Comparison of ENCODE assay signal across 11 mouse cellular contexts in the genomic region with DNA sequence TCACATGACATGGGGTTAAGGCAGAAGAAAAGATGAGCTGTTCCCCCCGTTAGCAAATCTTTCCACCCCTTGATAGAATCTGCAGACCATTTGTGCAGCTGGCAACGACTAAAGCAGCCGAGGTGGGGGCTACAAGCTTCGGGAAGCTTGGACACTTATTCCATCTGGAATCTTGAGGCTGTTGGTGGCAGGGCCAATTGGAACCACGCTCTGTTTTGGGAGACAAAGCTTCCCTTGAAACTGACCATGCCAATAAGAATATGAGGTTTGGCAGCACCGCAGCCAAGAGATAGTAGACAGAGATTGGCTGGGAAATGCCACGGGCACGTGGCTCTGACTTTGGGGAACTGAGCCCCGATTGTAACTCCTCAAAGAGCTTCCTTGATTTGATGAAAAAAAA. TPM values are rescaled to one million over a fixed set of nuclear protein-coding genes. Genes with fewer than 3 reads are reported as not detected.
DNase-seq lines count a peak whose midpoint lies in the region; ATAC-seq lines count a peak whose summit lies in the region.
"Had no signal": no experiment of that assay in that cellular context is flagged by ENCODE, and none has a peak within 500 bp of the region (broad histone marks: within the 10 kb centered on the region; RNA-seq: fewer than 3 reads in every experiment).

No protein-coding gene starts in this region.

- H3K4me2 ChIP-seq in forebrain, embryonic 11.5 days (ENCODE audit: low read depth, low read length, severe bottlenecking) = no peak overlapping the region; the same call in 1 of the 2 replicates
- no peak overlapping the region for H3K4me2 ChIP-seq in midbrain, embryonic 16.5 days (ENCODE audit: low read length)
- no peak overlapping the region for H3K4me2 ChIP-seq in midbrain, embryonic 15.5 days
- H3K4me2 ChIP-seq in neural tube, embryonic 15.5 days = no peak overlapping the region

- H3K36me3 ChIP-seq in forebrain, embryonic 10.5 days (replicated peaks) = no peaks in the 10 kb centered on the region
- H3K36me3 ChIP-seq in forebrain, embryonic 11.5 days (ENCODE audit: control insufficient read depth, insufficient read depth, low read length) = no peaks in the 10 kb centered on the region
- no peaks in the 10 kb centered on the region for H3K36me3 ChIP-seq in midbrain, embryonic 16.5 days (ENCODE audit: control insufficient read depth, insufficient read depth, low read length)
- H3K36me3 ChIP-seq in midbrain, embryonic 15.5 days (replicated peaks) = no peaks in the 10 kb centered on the region
- H3K36me3 ChIP-seq in neural tube, embryonic 15.5 days = no peaks in the 10 kb centered on the region

- H3K4me3 ChIP-seq in forebrain, embryonic 10.5 days = 0 out of 2 replicates have a peak overlapping the region, but pooled peaks have one; percentile 5
- no peak overlapping the region for H3K4me3 ChIP-seq in forebrain, embryonic 11.5 days (ENCODE audit: low read depth, low read length)
- H3K4me3 ChIP-seq in midbrain, embryonic 16.5 days (ENCODE audit: low read depth, low read length) = no peak overlapping the region
- no peak overlapping the region for H3K4me3 ChIP-seq in midbrain, embryonic 15.5 days
- no peak overlapping the region for H3K4me3 ChIP-seq in neural tube, embryonic 15.5 days (replicated peaks)
- H3K4me3 ChIP-seq: erythroblast, embryonic 14.5 days had no signal

- no peak overlapping the region for H3K9ac ChIP-seq in forebrain, embryonic 11.5 days (ENCODE audit: low read length)
- H3K9ac ChIP-seq in midbrain, embryonic 16.5 days (ENCODE audit: low read depth, low read length) = no peak overlapping the region
- H3K9ac ChIP-seq in midbrain, embryonic 15.5 days = no peak overlapping the region
- H3K9ac ChIP-seq in neural tube, embryonic 15.5 days (replicated peaks) = no peak overlapping the region

- H3K4me1 ChIP-seq in forebrain, embryonic 10.5 days = peaks cover 40% of the 10 kb centered on the region
- peaks cover 3% of the 10 kb centered on the region; the same call in 1 of the 2 replicates for H3K4me1 ChIP-seq in forebrain, embryonic 11.5 days (replicated peaks; ENCODE audit: control insufficient read depth, insufficient read depth, low read length)
- H3K4me1 ChIP-seq in midbrain, embryonic 16.5 days (ENCODE audit: control insufficient read depth, insufficient read depth, low read length) = peaks cover 17% of the 10 kb centered on the region
- peaks cover 22% of the 10 kb centered on the region for H3K4me1 ChIP-seq in midbrain, embryonic 15.5 days
- H3K4me1 ChIP-seq in neural tube, embryonic 15.5 days = peaks cover 35% of the 10 kb centered on the region

- H3K9me3 ChIP-seq in forebrain, embryonic 10.5 days = no peaks in the 10 kb centered on the region
- no peaks in the 10 kb centered on the region for H3K9me3 ChIP-seq in forebrain, embryonic 11.5 days (ENCODE audit: control insufficient read depth, low read length)
- H3K9me3 ChIP-seq in midbrain, embryonic 16.5 days (replicated peaks; ENCODE audit: control insufficient read depth, low read length, poor library complexity, severe bottlenecking) = no peaks in the 10 kb centered on the region
- no peaks in the 10 kb centered on the region for H3K9me3 ChIP-seq in midbrain, embryonic 15.5 days
- no peaks in the 10 kb centered on the region for H3K9me3 ChIP-seq in neural tube, embryonic 15.5 days (replicated peaks)

- H3K27ac ChIP-seq in forebrain, embryonic 10.5 days = 0 out of 2 replicates have a peak overlapping the region, but pooled peaks have one; percentile 31
- no peak overlapping the region for H3K27ac ChIP-seq in forebrain, embryonic 11.5 days (ENCODE audit: low read depth, low read length)
- no peak overlapping the region for H3K27ac ChIP-seq in midbrain, embryonic 16.5 days (ENCODE audit: low read length)
- H3K27ac ChIP-seq in midbrain, embryonic 15.5 days = no peak overlapping the region
- peak overlapping the region; percentile 60 for H3K27ac ChIP-seq in neural tube, embryonic 15.5 days (replicated peaks)

- no peak for DNase-seq in forebrain, embryonic 10.5 days (ENCODE audit: extremely low spot score, low spot score)
- no peak for DNase-seq in forebrain, embryonic 11.5 days (ENCODE audit: low spot score)
- peak; percentile 34 for DNase-seq in gastrocnemius, postnatal 14 days
- no peak for DNase-seq in kidney, postnatal 10 days
- DNase-seq in spleen, adult 18-20 months = no peak

- 51% methylated on average over 9 of the region's 9 CpGs for WGBS in forebrain, embryonic 10.5 days
- 51% methylated on average over 9 of the region's 9 CpGs for WGBS in forebrain, embryonic 11.5 days
- WGBS in midbrain, embryonic 16.5 days = 45% methylated on average over 9 of the region's 9 CpGs
- WGBS in midbrain, embryonic 15.5 days = 48% methylated on average over 9 of the region's 9 CpGs
- 54% methylated on average over 9 of the region's 9 CpGs for WGBS in neural tube, embryonic 15.5 days

- intact Hi-C loops in gastrocnemius, postnatal 14 days (cut with DNase I; ENCODE audit: low total_unique reads) = no loop called here

- ATAC-seq in forebrain, embryonic 11.5 days (replicated peaks; ENCODE audit: low FRiP score) = no peak
- 0 out of 2 replicates have a peak, but pooled peaks have one; percentile 27 for ATAC-seq in midbrain, embryonic 16.5 days
- ATAC-seq in midbrain, embryonic 15.5 days (replicated peaks) = no peak
- ATAC-seq in neural tube, embryonic 15.5 days (ENCODE audit: low FRiP score) = no peak
- ATAC-seq: Patski had no signal

- H3K27me3 ChIP-seq in forebrain, embryonic 10.5 days (ENCODE audit: poor library complexity, severe bottlenecking) = peaks cover 53% of the 10 kb centered on the region
- no peaks in the 10 kb centered on the region for H3K27me3 ChIP-seq in forebrain, embryonic 11.5 days (ENCODE audit: control insufficient read depth, insufficient read depth, low read length)
- H3K27me3 ChIP-seq in midbrain, embryonic 16.5 days (ENCODE audit: control insufficient read depth, insufficient read depth, low read depth, low read length) = no peaks in the 10 kb centered on the region
- H3K27me3 ChIP-seq in midbrain, embryonic 15.5 days (replicated peaks) = no peaks in the 10 kb centered on the region
- H3K27me3 ChIP-seq in neural tube, embryonic 15.5 days (replicated peaks) = no peaks in the 10 kb centered on the region

RNA-seq across cellular contexts. Expression of a gene that starts 31.7 kb away (rescaled TPM):
- 13.6 and 15.6 TPM in 2 replicates for polyA plus RNA-seq in forebrain, embryonic 10.5 days (2016; fragmentation: Nextera tagmentation; extraction: Ambion mirVana)
- 23.5 and 25.5 TPM in 2 replicates for polyA plus RNA-seq in forebrain, embryonic 11.5 days (2014; fragmentation: Nextera tagmentation; extraction: Ambion mirVana)
- 30.0 and 35.8 TPM in 2 replicates for polyA plus RNA-seq in midbrain, embryonic 16.5 days (2015; fragmentation: Nextera tagmentation; extraction: Ambion mirVana)
- 36.6 and 41.6 TPM in 2 replicates for polyA plus RNA-seq in midbrain, embryonic 15.5 days (2015; fragmentation: Nextera tagmentation; extraction: Ambion mirVana)
- 10 to 100 TPM; 16.2 to 23.0 TPM for total RNA-seq in gastrocnemius, postnatal 14 days (2021)
- 25.7 and 28.2 TPM in 2 replicates for polyA plus RNA-seq in neural tube, embryonic 15.5 days (2015; fragmentation: Nextera tagmentation; extraction: Ambion mirVana)
- total RNA-seq: neutrophil, adult 5-6 weeks had no signal
- polyA plus RNA-seq: erythroblast, embryonic 14.5 days had no signal

Comparison
In these comparisons a context has a peak if more than half of its experiments do, and no peak if none do; other contexts are left out.
1. H3K27ac ChIP-seq: peak in forebrain, embryonic 10.5 days (single experiment) and neural tube, embryonic 15.5 days (single experiment); none in forebrain, embryonic 11.5 days (single experiment), midbrain, embryonic 16.5 days (single experiment) and midbrain, embryonic 15.5 days (single experiment).